Mouse (Mus musculus): ENCODE data around the gene Slc7a8. TPM values are rescaled to one million over a fixed set of nuclear protein-coding genes. Genes with fewer than 3 reads are reported as not detected.

Slc7a8 gene
- polyA plus RNA-seq, 1 experiment, result 352 TPM

- TF ChIP-seq POLR2A (IDR thresholded peaks at IDR 0.05; ENCODE audit: low read depth, low read length) (no peak), CTCF (conservative IDR thresholded peaks at IDR 0.05; ENCODE audit: insufficient read depth, insufficient read length, low read depth, low read length) (no peak)
- Histone ChIP-seq H3K27ac (ENCODE audit: insufficient read depth, low read depth, low read length) (no peak overlapping the region), H3K36me3 (ENCODE audit: control insufficient read depth, insufficient read depth, low read length) (no peaks in the 10 kb centered on the region), H3K27me3 (replicated peaks; ENCODE audit: control insufficient read depth, insufficient read depth, low read length) (no peaks in the 10 kb centered on the region), H3K4me1 (ENCODE audit: control insufficient read depth, insufficient read depth, low read length) (no peaks in the 10 kb centered on the region; the same call in 1 of the 2 replicates), H3K4me3 (ENCODE audit: insufficient read depth, low read depth, low read length) (peak overlapping the region; percentile 24)
- DNase-seq, result peak; percentile 39
- WGBS, result under 1% methylated on average over 15 of the region's 15 CpGs
These were observed 67.1 kb downstream of the Slc7a8 start for GRCm38 (mm10) chr14:54714617-54715081.

DNA sequence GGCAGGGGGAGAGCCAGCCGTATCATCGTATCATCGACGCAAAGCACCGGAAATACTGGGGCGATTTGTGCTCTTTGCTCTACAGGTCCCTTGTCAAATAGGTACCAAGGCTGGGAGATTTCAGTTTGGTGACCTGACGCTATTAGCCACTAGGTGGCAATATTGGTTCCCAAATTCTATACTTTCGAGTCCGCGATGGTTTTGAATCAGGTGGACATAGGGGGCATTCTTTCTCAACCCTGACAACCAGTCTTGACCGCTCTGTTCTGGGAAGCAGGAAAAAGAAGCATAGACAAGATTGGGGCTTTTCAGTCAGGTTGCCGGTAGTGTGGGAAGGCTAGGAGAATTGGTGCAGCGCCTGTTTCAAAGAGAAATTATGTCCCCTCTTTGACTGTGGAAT lies 67.6 kb downstream of the Slc7a8 start:
- H3K4me3 ChIP-seq (ENCODE audit: insufficient read depth, low read depth, low read length), result peak overlapping the region; percentile 45
- H3K27me3 ChIP-seq (replicated peaks; ENCODE audit: control insufficient read depth, insufficient read depth, low read length), result no peaks in the 10 kb centered on the region
- no peak overlapping the region for H3K27ac ChIP-seq (ENCODE audit: insufficient read depth, low read depth, low read length)
- TF ChIP-seq POLR2A (IDR thresholded peaks at IDR 0.05; ENCODE audit: low read depth, low read length), result no peak
- peak; percentile 51 for TF ChIP-seq CTCF (conservative IDR thresholded peaks at IDR 0.05; ENCODE audit: insufficient read depth, insufficient read length, low read depth, low read length)
- peak; percentile 88 for DNase-seq
- no peaks in the 10 kb centered on the region for H3K36me3 ChIP-seq (ENCODE audit: control insufficient read depth, insufficient read depth, low read length)
- no peaks in the 10 kb centered on the region; the same call in 1 of the 2 replicates for H3K4me1 ChIP-seq (ENCODE audit: control insufficient read depth, insufficient read depth, low read length)
- under 1% methylated on average over 13 of the region's 13 CpGs for WGBS

- Histone ChIP-seq H3K4me3 (ENCODE audit: insufficient read depth, low read depth, low read length) (no peak overlapping the region), H3K27ac (ENCODE audit: insufficient read depth, low read depth, low read length) (peak overlapping the region; percentile 34), H3K36me3 (ENCODE audit: control insufficient read depth, insufficient read depth, low read length) (no peaks in the 10 kb centered on the region), H3K4me1 (ENCODE audit: control insufficient read depth, insufficient read depth, low read length) (no peaks in the 10 kb centered on the region; the same call in 1 of the 2 replicates), H3K27me3 (replicated peaks; ENCODE audit: control insufficient read depth, insufficient read depth, low read length) (no peaks in the 10 kb centered on the region)
- TF ChIP-seq CTCF (conservative IDR thresholded peaks at IDR 0.05; ENCODE audit: insufficient read depth, insufficient read length, low read depth, low read length), result no peak
- TF ChIP-seq POLR2A (IDR thresholded peaks at IDR 0.05; ENCODE audit: low read depth, low read length), result no peak
- 53% methylated on average over 8 of the region's 8 CpGs for WGBS
- peak; percentile 58 for DNase-seq
These were observed 68.9 kb downstream of the Slc7a8 start for GRCm38 (mm10) chr14:54712861-54713260.

GRCm38 (mm10) chr14:54712074-54712473 lies 69.7 kb downstream of the Slc7a8 start, which contains the start of gene Cebpe:
TSS of gene Cebpe (minus strand) at chr14:54712174.
- peak within 1 kb of the TSS; percentile 34 for H3K27ac ChIP-seq (ENCODE audit: insufficient read depth, low read depth, low read length)
- H3K4me1 ChIP-seq (ENCODE audit: control insufficient read depth, insufficient read depth, low read length), result no peaks in the 10 kb centered on the region; the same call in 1 of the 2 replicates
- no peaks in the 10 kb centered on the region for H3K27me3 ChIP-seq (replicated peaks; ENCODE audit: control insufficient read depth, insufficient read depth, low read length)
- H3K4me3 ChIP-seq (ENCODE audit: insufficient read depth, low read depth, low read length), result no peak within 1 kb of the TSS
- no peak for TF ChIP-seq CTCF (conservative IDR thresholded peaks at IDR 0.05; ENCODE audit: insufficient read depth, insufficient read length, low read depth, low read length)
- TF ChIP-seq POLR2A (IDR thresholded peaks at IDR 0.05; ENCODE audit: low read depth, low read length), result no peak
- H3K36me3 ChIP-seq (ENCODE audit: control insufficient read depth, insufficient read depth, low read length), result no peaks in the 10 kb centered on the region
- WGBS, result 81% methylated on average over 7 of the region's 7 CpGs
- DNase-seq, result no peak

GRCm38 (mm10) chr14:54709054-54709453 lies 72.7 kb downstream of the Slc7a8 start:
- Histone ChIP-seq H3K4me3 (ENCODE audit: insufficient read depth, low read depth, low read length) (no peak overlapping the region), H3K36me3 (ENCODE audit: control insufficient read depth, insufficient read depth, low read length) (no peaks in the 10 kb centered on the region), H3K4me1 (ENCODE audit: control insufficient read depth, insufficient read depth, low read length) (no peaks in the 10 kb centered on the region; the same call in 1 of the 2 replicates), H3K27ac (ENCODE audit: insufficient read depth, low read depth, low read length) (no peak overlapping the region), H3K27me3 (replicated peaks; ENCODE audit: control insufficient read depth, insufficient read depth, low read length) (no peaks in the 10 kb centered on the region)
- WGBS, result 93% methylated on average over 9 of the region's 9 CpGs
- TF ChIP-seq POLR2A (IDR thresholded peaks at IDR 0.05; ENCODE audit: low read depth, low read length) (no peak), CTCF (conservative IDR thresholded peaks at IDR 0.05; ENCODE audit: insufficient read depth, insufficient read length, low read depth, low read length) (no peak)
- DNase-seq, result no peak

DNA sequence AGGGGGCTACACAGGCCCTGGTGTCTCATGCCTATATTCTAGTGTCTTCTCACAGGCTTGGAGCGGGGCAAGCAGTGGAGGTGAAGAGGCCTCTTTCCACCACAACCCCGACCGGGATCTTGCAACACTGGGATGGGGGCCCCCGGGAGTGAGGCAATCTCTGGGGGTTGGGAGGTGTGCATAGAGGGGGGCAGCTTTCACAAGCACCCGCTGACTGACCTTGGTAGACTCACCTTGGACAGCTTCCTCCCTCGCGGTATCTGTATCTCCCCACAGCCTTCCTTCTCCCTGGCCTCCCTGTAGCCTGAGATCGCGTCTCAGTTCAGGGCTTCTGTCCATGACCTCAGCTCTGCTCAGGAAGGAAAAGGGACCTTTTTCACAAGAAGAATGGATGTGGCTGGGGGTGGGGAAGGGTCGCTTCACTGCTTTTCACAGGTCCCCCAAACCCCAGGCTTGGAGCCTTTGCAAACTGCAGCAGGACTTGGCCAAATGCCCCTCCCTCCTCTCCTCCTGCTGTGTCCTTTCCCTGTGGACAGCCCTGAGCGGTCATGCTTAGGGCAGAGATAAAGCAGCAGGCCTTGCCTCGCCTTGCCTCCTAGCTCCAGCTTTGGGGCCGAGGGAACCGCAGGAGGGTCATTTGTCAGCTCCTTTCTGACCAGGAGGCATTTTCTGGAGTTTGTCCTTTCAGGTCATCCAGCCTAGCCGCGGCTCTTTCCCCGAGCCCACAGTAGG lies 75.0 kb downstream of the Slc7a8 start:
- Histone ChIP-seq H3K4me1 (ENCODE audit: control insufficient read depth, insufficient read depth, low read length) (no peaks in the 10 kb centered on the region), H3K27ac (ENCODE audit: insufficient read depth, low read depth, low read length) (no peak overlapping the region), H3K36me3 (ENCODE audit: control insufficient read depth, insufficient read depth, low read length) (no peaks in the 10 kb centered on the region), H3K4me3 (ENCODE audit: insufficient read depth, low read depth, low read length) (no peak overlapping the region), H3K27me3 (replicated peaks; ENCODE audit: control insufficient read depth, insufficient read depth, low read length) (no peaks in the 10 kb centered on the region)
- no peak for DNase-seq
- WGBS, result 65% methylated on average over 17 of the region's 17 CpGs
- TF ChIP-seq POLR2A (IDR thresholded peaks at IDR 0.05; ENCODE audit: low read depth, low read length) (no peak), CTCF (conservative IDR thresholded peaks at IDR 0.05; ENCODE audit: insufficient read depth, insufficient read length, low read depth, low read length) (no peak)

DNA sequence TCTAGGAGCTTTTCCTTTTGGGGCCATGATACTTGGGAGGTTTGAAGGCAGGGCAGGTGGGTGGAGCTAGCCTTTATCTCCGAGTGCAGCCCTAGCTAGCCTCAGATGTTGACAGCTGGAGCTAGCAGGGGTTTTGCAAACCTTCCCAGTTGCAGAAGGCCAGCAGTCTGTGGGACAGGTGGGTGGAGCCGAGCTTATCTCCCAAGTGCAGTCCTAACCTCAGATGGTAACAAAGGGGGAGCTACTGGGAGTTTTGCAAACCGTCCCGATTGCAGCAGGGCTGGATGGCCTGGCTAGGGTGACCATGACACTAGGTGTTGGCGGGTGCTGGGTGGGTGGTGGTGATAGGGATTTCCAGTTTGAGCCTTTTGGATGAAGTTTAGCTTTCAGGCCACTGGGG lies 75.9 kb downstream of the Slc7a8 start:
- no peaks in the 10 kb centered on the region for H3K27me3 ChIP-seq (replicated peaks; ENCODE audit: control insufficient read depth, insufficient read depth, low read length)

More for the DNA sequence above, 75.9 kb downstream of the Slc7a8 start:
- Histone ChIP-seq H3K4me1 (ENCODE audit: control insufficient read depth, insufficient read depth, low read length) (no peaks in the 10 kb centered on the region), H3K4me3 (ENCODE audit: insufficient read depth, low read depth, low read length) (no peak overlapping the region), H3K27ac (ENCODE audit: insufficient read depth, low read depth, low read length) (no peak overlapping the region), H3K36me3 (ENCODE audit: control insufficient read depth, insufficient read depth, low read length) (no peaks in the 10 kb centered on the region)
- WGBS, result 68% methylated on average over 5 of the region's 5 CpGs
- no peak for TF ChIP-seq CTCF (conservative IDR thresholded peaks at IDR 0.05; ENCODE audit: insufficient read depth, insufficient read length, low read depth, low read length)
- no peak for TF ChIP-seq POLR2A (IDR thresholded peaks at IDR 0.05; ENCODE audit: low read depth, low read length)
- DNase-seq, result no peak
